Mouse (Mus musculus): Measurements from ENCODE around the gene Cwf19l2. TPM values are rescaled to one million over a fixed set of nuclear protein-coding genes. Genes with fewer than 3 reads are reported as not detected.

Cwf19l2 gene
- 9.9 and 11.0 TPM in 2 replicates for polyA plus RNA-seq (2015; fragmentation: Nextera tagmentation; extraction: Ambion mirVana)

GRCm38 (mm10) chr9:3403251-3404208 is at the start of gene Cwf19l2:
Cwf19l2 (plus strand) TSS chr9:3403592.

Other genes starting within 250 kb of the Cwf19l2 start
- gene Alkbh8, start 68.5 kb upstream of the Cwf19l2 start, polyA plus RNA-seq (2015; fragmentation: Nextera tagmentation; extraction: Ambion mirVana): 16.9 and 18.5 TPM in 2 replicates
- gene Gucy1a2, start 129.2 kb downstream of the Cwf19l2 start, polyA plus RNA-seq (2015; fragmentation: Nextera tagmentation; extraction: Ambion mirVana): 0.79 and 0.82 TPM in 2 replicates

Measured in spleen, postnatal 0 days (tissue).